Mouse (Mus musculus) megakaryocyte, embryonic 14.5 days (primary cell): ENCODE results near the gene Tmed10. TPM values are rescaled to one million over a fixed set of nuclear protein-coding genes. Genes with fewer than 3 reads are reported as not detected.

ENCODE experiments used
- H3K27me3 ChIP-seq: replicated peaks from 2 replicates; pipeline ENCODE3; 2012; ENCODE audit warnings: inconsistent platforms
- H3K36me3 ChIP-seq: replicated peaks from 2 replicates; pipeline ENCODE3; 2012; ENCODE audit warnings: low read length, inconsistent platforms, mixed read lengths
- H3K4me1 ChIP-seq: 2 replicates; pipeline ENCODE4 v1.6.1; 2012; ENCODE audit warnings: inconsistent platforms
- H3K4me3 ChIP-seq: replicated peaks from 2 replicates; pipeline ENCODE3; 2012; ENCODE audit warnings: moderate library complexity, mild to moderate bottlenecking, inconsistent platforms
- H3K9me3 ChIP-seq: 2 replicates; pipeline ENCODE4 v1.6.1; 2012; ENCODE audit warnings: inconsistent platforms
- FLI1 ChIP-seq: IDR thresholded peaks from 2 replicates; pipeline ENCODE4 v1.6.1; 2012; ENCODE audit warnings: low read length, inconsistent platforms, mixed read lengths
- GATA1 ChIP-seq: IDR thresholded peaks from 3 replicates; pipeline ENCODE4 v1.6.1; 2012; ENCODE audit warnings: mixed read lengths, low read length, inconsistent platforms, borderline replicate concordance
- polyA plus RNA-seq: library from polyadenylated mRNA; stranded (reverse); fragments of >175 nt; gene quantifications from 2 replicates; pipeline ENCODE4 v1.2.3, GENCODE M21; 2012; ENCODE audit warnings: low replicate concordance; ENCODE audit not compliant: insufficient read depth

Tmed10 gene
- polyA plus RNA-seq, 1 experiment: 158 TPM

DNA sequence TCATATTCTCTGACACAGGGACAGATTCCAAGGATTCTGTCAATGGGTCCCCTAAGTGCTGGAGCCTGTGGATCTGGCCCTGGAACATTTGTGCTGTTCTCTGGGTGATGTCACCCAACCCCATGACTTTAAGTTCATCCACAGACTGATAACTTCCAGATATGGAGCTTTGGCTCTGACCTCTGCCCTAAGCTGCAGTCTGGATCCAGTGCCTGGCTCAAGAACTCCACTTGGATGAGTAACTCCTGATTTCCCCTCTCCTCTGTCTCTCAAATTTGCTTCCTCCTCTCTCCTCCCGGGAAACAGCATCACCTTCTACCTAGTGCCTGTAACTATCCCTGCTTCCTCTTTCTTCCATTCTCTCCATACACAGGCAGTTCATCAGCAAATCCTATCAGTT lies 5.7 kb upstream of the Tmed10 start:
- TF ChIP-seq GATA1 (no peak), FLI1 (no peak)
- Histone ChIP-seq H3K4me1 (peaks cover 39% of the 10 kb centered on the region), H3K9me3 (no peaks in the 10 kb centered on the region), H3K27me3 (peaks cover 2% of the 10 kb centered on the region), H3K36me3 (no peaks in the 10 kb centered on the region), H3K4me3 (no peak overlapping the region)

DNA sequence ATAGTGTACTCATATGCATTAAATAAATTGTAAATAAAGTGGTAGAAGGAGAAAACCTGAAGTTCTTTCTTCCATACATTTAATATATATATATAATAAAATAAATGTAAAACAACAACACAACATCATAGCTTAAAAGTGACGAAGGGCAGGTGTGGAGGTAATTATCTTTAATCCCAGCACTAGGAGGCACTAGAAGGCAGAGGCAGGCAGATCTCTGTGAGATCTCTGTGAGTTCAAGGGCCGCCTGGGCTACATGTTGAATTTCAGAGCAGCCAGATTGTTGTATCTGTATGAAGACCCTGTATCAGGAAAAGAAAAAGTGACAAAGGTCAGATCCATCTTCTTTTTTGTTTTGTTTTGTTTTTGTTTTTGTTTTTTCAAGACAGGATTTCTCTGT lies 3.6 kb upstream of the Tmed10 start:
- Histone ChIP-seq H3K4me1 (peaks cover 32% of the 10 kb centered on the region), H3K36me3 (no peaks in the 10 kb centered on the region), H3K9me3 (no peaks in the 10 kb centered on the region), H3K4me3 (no peak overlapping the region), H3K27me3 (no peaks in the 10 kb centered on the region)
- TF ChIP-seq GATA1: no peak
- TF ChIP-seq FLI1: no peak

DNA sequence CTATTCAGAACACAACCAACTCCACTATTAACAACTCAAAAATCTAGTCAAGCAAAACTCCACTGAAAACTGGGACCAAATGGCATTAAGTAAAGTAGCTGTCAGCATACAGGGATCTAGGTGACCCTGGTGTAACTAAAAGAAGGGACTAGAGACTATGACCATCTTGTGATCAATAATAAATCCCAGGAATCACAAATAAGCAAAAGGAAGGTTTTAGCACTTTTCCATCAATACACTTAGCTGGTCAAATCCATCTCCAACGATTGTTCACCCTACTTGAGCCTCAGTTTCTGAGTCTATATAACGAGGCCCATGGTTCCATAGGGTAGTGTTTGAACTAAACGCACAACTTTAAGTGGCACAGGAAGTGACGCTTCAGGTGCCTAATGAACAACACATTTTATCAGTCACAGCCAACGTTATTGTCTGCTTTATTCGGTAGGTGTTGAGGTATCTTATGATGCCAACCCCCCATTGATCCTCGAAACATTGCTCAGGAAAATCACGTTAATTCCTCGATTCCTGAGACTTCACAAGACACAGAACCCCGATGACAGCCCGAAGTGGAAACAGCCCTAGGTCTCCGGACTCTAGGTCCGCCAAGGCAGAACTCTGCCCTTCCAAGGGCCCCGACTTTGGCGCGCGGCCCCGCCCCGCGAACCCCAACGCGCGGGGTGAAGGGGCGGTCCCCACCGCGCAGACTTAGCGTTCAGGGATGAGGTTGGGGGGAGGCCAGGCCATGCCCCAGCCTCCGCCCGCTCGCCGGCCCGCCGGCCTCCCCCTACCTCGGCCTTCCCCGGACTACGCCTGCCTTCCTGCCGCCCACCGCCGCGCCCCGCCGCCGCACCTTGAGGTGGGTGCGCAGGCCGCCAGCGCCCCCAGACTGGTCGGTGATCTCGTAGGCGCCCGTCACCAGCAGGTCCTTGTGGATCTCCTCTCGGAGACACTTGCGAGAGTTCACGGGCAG lies 771 bp downstream of the Tmed10 start:
- Histone ChIP-seq H3K27me3 (no peaks in the 10 kb centered on the region), H3K4me1 (peaks cover 51% of the 10 kb centered on the region)

DNA sequence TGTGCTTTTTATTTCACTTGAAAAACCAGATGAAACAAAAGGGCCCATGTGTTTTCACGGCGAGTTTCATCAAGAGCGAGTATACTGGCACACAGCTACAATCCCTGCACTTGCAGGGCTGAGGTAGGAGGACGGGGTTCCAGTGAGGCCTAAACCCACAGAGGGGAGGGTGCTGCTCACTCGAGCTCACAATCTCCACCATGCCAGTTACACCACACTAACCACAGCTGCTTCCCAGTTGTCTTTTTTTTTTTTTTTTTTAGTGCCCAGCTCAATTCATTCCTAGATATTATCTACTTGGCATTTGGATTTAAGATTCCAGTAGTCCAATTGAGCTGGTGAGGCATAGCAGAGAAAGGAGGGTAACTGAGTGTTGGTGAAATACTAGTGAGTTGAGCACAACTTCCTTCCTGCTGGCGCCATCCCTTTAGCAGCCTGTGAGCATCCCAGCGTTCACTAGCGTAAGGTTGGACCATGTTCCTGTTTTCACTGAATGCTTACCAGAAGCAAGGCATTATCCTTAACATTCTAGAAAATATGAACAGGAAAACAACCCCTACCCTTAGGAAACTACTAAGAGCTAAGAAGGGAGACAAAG lies 2.5 kb downstream of the Tmed10 start:
- TF ChIP-seq GATA1 (no peak), FLI1 (no peak)
- Histone ChIP-seq H3K27me3 (no peaks in the 10 kb centered on the region), H3K36me3 (peaks cover 5% of the 10 kb centered on the region), H3K4me3 (peak overlapping the region; percentile 83), H3K4me1 (peaks cover 63% of the 10 kb centered on the region), H3K9me3 (no peaks in the 10 kb centered on the region)

More for the DNA sequence above, 771 bp downstream of the Tmed10 start:
- Histone ChIP-seq H3K4me3 (peak overlapping the region; percentile 94), H3K9me3 (no peaks in the 10 kb centered on the region), H3K36me3 (peaks cover 3% of the 10 kb centered on the region)
- no peak for TF ChIP-seq FLI1
- TF ChIP-seq GATA1: no peak

DNA sequence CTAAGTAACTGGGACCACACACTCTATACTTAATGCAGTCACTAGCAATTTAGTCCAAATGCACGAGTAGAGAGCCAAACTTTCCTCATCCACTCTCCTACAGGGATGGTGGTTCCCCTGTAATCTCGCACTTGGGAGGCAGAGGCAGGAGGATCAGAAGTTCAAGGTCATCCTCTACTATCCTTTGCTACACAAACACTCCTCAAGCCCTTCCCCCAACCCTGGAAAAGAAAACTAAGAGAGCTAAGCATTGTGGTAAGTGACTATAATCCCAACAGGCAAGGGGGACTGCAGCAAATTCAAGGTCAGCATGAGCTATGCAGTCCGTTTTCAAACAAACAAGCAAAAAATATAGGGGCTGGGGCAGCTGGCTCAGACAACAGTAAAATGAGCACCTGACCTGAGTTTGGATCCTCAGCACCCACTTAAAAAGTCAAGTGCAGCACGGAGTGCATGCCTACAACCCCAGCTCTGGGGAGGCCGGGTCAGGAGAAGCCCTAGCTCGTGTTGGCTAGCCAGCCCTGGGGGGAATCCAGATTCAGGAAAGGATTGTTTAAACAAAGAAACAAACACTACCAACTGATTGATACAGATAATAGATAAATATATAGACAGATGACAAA lies 6.1 kb downstream of the Tmed10 start:
- Histone ChIP-seq H3K27me3 (no peaks in the 10 kb centered on the region), H3K4me3 (no peak overlapping the region), H3K36me3 (peaks cover 18% of the 10 kb centered on the region), H3K9me3 (no peaks in the 10 kb centered on the region), H3K4me1 (peaks cover 85% of the 10 kb centered on the region)
- TF ChIP-seq GATA1 (no peak), FLI1 (no peak)

DNA sequence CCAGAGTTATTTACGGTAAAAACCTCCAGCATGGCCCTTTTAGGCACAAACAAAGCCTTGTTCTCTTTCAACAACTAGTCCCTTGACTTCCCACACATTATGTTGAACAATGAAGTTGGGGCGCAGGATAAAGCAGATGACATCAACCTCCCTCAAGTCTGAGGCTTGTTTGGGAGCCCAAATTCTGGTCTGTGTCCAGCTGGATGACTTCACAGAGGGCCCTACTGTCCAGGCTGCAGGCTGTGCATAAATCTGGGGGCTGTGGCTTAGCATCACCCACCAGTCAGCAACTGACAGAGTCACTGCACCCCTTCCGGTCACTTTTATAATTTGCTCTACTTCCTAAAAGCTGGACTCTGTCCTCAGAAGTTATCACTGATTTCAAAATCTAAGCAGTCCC lies 8.4 kb downstream of the Tmed10 start:
- Histone ChIP-seq H3K4me1 (peaks cover 79% of the 10 kb centered on the region), H3K36me3 (peaks cover 29% of the 10 kb centered on the region), H3K9me3 (no peaks in the 10 kb centered on the region), H3K27me3 (no peaks in the 10 kb centered on the region), H3K4me3 (no peak overlapping the region)
- no peak for TF ChIP-seq GATA1
- no peak for TF ChIP-seq FLI1

GRCm38 (mm10) chr12:85362510-85362909 lies 12.1 kb downstream of the Tmed10 start:
- Histone ChIP-seq H3K4me1 (peaks cover 73% of the 10 kb centered on the region), H3K9me3 (no peaks in the 10 kb centered on the region), H3K27me3 (no peaks in the 10 kb centered on the region), H3K36me3 (peaks cover 32% of the 10 kb centered on the region), H3K4me3 (no peak overlapping the region)
- TF ChIP-seq FLI1: no peak
- TF ChIP-seq GATA1: no peak

DNA sequence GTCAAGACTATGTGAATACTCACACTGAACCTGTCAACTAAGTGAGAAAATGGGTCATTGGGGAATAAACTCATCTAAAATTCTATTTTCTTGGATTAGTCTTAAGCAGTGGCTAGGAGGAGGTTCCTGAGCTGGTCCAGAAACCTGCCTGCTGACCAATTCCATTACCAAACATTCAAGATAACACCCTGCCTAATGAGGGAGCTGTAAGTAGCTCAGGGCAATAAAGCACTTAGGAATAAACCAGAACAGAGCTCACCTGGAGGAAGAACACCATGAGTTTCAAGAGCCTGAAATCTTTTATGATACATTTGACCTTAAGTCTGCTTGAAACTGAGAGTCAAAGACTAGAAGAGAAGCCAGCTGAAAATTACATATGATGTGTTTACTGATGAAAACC lies 13.1 kb downstream of the Tmed10 start:
- TF ChIP-seq GATA1 (no peak), FLI1 (no peak)
- Histone ChIP-seq H3K27me3 (no peaks in the 10 kb centered on the region), H3K36me3 (peaks cover 32% of the 10 kb centered on the region), H3K4me3 (no peak overlapping the region), H3K9me3 (no peaks in the 10 kb centered on the region), H3K4me1 (peaks cover 66% of the 10 kb centered on the region)

GRCm38 (mm10) chr12:85361165-85361564 lies 13.5 kb downstream of the Tmed10 start:
- Histone ChIP-seq H3K27me3 (no peaks in the 10 kb centered on the region), H3K36me3 (peaks cover 32% of the 10 kb centered on the region), H3K4me1 (peaks cover 62% of the 10 kb centered on the region), H3K9me3 (no peaks in the 10 kb centered on the region), H3K4me3 (no peak overlapping the region)
- TF ChIP-seq GATA1 (no peak), FLI1 (no peak)

GRCm38 (mm10) chr12:85354061-85354460 lies 20.6 kb downstream of the Tmed10 start:
- TF ChIP-seq FLI1 (no peak), GATA1 (no peak)
- Histone ChIP-seq H3K9me3 (no peaks in the 10 kb centered on the region), H3K4me1 (peaks cover 42% of the 10 kb centered on the region), H3K27me3 (no peaks in the 10 kb centered on the region), H3K4me3 (no peak overlapping the region), H3K36me3 (peaks cover 59% of the 10 kb centered on the region)
